Mouse (Mus musculus) myocyte (in vitro differentiated cells): ENCODE measurements around the gene Tmc8.
"Not testable (repeated sequence)": the region's sequence is repeated elsewhere in the genome, so short reads cannot be mapped to it uniquely, and the experiment has no call there.

Experiments used
- MYOG ChIP-seq, 3 experiments: IDR thresholded peaks; one replicate each; pipeline ENCODE4 v1.6.1; 2011; ENCODE audit warnings: control low read depth in 2 of 3, low read depth in 2 of 3, mild to moderate bottlenecking in 2 of 3; ENCODE audit not compliant: insufficient read length in 2 of 3, control insufficient read depth in 1 of 3, insufficient read depth in 1 of 3
- POLR2A ChIP-seq: IDR thresholded peaks from one replicate; pipeline ENCODE4 v1.6.1; 2011; ENCODE audit warnings: low read depth, mild to moderate bottlenecking, control low read depth, moderate library complexity; ENCODE audit not compliant: insufficient read length
- TCF12 ChIP-seq: IDR thresholded peaks from one replicate; pipeline ENCODE4 v1.6.1; 2011; ENCODE audit warnings: mild to moderate bottlenecking, control low read depth; ENCODE audit not compliant: poor library complexity, insufficient read depth, severe bottlenecking

DNA sequence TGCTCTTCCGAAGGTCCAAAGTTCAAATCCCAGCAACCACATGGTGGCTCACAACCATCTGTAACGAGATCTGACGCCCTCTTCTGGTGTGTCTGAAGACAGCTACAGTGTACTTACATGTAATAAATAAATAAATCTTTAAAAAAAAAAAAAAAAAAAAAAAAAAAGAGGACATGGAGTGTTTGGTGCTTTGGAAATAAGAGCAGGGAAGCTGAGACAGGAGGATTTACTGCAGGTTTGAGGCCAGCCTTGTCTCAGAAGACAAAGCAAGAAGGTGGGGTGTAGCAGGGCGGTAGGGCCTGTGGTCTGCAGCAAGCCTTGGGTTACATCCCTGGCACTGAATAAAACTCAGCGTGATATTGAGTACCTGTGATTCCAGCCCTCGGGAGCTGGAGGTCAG is 51.6 kb downstream of the Tmc8 start:
- not testable (repeated sequence) for TF ChIP-seq POLR2A; MYOG (IDR thresholded peaks at IDR 0.05; ENCODE audit: control insufficient read depth in 1 of 3, insufficient read depth in 1 of 3, insufficient read length in 2 of 3, low read depth in 2 of 3); TCF12
